Mouse (Mus musculus) adrenal gland, postnatal 14 days (tissue): Measurements from ENCODE around the gene Bcl7a. TPM values are rescaled to one million over a fixed set of nuclear protein-coding genes. Genes with fewer than 3 reads are reported as not detected.

Source experiments
- DNase-seq: peaks from one replicate; pipeline ENCODE4 v3.0.0; 2021; ENCODE audit warnings: mixed read lengths
- total RNA-seq: library from RNA; stranded (reverse); gene quantifications from 2 replicates; pipeline ENCODE4 v1.2.3, GENCODE M21; 2021

Gene Bcl7a
- total RNA-seq, 1 experiment from 2014 or later: 11.9 TPM

- peak; percentile 88 for DNase-seq
Measured at GRCm38 (mm10) chr5:123377120-123377955, 33.7 kb downstream of the Bcl7a start.

DNA sequence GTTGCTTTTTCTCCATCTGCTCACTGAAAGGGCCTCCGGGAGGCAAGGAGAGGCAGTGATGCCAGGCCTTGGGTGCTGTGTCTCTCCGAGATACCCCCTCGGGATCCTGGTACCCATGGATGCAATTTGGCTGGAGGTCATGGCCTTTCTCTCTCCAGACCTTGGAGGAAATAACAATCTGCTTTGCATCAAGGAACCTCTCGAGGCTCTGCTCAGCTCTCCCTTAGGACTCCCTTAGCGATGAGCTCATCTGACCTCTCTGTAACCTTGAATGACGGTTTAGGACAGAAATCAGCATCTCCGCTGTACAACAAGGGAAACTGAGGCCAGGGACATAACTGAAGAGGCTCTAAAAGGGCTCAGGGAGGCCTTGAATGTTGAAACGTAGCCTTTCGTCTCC, 35.1 kb downstream of the Bcl7a start:
- DNase-seq: no peak

DNA sequence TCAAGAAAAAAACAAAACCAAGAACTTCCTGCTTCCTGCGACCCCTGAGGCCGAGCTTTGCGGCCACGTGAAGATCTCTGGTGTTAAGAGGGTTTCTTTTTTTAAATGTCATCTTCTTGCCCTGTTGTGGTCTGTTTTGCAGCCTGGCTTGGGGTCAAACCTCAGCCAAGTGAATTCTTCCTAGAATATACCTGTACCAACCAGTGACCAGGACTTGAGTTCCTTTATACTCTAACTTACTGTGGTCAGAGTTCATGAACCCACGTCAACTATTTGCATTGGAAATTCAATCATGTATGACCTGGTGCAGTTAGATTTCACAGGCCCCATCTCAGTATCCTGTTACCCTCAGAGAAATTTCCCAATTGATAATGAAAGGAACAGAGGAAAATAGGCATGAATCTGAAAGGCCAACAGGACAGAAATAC, 35.9 kb downstream of the Bcl7a start:
- no peak for DNase-seq

DNA sequence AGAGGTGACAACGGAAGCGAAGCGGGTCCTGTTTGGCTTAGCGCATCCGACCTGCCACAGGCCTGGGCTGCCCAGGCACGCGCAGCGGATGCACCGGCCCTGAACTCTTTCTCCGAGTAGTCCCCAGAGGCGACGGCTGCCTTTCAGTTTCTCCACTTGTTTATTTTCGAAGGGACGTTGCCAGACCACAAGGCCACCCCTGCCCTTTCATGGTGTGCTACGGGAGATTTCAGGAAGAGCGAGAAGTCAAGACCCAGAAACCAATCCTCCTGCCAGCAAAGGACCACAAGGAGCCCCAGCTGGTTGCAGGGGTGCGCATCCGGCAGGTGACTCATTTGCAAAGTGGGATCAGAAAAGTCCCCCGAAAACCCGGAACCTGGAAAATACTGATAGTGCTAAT, 38.3 kb downstream of the Bcl7a start:
- DNase-seq: peak; percentile 76

- no peak for DNase-seq
Measured at GRCm38 (mm10) chr5:123382686-123383085, 39.1 kb downstream of the Bcl7a start.

DNA sequence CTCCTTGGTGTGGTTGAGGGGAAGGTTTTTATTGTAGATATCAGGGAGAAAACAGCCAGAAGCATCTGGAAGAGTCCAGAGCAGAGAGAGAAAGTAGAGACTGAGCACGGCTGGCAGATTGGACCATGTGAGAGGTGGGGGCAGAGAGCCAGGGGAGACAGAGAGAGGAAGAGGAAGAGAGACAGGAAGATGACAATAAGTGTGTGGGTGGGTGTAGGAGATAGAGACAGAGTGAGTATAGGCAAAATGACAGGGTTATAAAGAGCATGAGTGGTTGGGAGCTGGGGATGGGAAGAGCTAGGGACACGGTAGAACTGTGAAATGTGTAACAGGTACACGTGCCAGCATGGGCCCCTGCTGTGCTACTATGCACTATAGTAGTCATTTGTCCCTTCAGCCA, 44.8 kb downstream of the Bcl7a start:
- DNase-seq: no peak

GRCm38 (mm10) chr5:123390536-123391441, 47.2 kb downstream of the Bcl7a start:
- no peak for DNase-seq

DNA sequence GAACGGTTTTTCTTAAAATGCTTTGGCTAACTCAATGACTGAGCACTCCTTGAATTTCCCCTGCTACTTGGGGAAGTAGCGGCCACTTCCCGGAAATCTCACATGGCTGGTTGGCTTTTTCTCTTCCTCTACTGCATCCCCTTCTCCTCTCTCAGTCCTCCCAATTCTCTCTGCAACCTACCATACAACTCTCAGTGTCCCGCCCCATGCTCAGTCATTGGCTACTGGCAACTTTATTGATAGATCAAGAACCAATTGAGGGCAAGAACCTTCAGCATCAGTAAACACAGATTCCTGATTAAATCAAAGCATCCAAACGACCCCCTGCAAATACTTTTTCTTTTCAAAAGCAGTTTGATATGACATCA, 47.8 kb downstream of the Bcl7a start:
- peak; percentile 66 for DNase-seq

GRCm38 (mm10) chr5:123393786-123394302, 50.2 kb downstream of the Bcl7a start:
- DNase-seq: no peak

- peak; percentile 98 for DNase-seq
Measured at GRCm38 (mm10) chr5:123394303-123394956, 50.8 kb downstream of the Bcl7a start, which contains the start of gene Mlxip. TSS of gene Mlxip (plus strand) at chr5:123394798.

- DNase-seq: peak; percentile 46
Measured at GRCm38 (mm10) chr5:123394957-123395881, 51.6 kb downstream of the Bcl7a start.

GRCm38 (mm10) chr5:123396901-123397464, 53.3 kb downstream of the Bcl7a start:
- no peak for DNase-seq

DNA sequence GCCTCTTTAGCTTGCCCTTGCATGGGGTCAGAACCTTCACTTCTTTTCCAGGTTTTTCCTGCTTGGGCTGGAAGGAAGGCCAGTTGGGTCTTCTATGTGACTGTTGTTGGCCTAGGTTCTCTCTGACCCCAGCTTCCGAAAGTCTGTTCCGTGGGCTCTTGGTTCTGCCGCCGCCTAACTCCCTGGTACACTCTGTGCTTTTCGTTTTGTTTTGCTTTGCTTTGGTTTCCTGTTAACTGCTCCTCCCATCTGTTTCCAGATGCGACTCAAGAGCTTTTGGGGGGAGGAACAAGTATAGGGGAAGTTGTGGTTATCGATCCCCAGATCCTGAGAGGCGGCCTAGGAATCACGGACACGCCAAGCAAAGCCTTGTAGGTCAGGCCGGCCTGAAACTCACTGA, 54.2 kb downstream of the Bcl7a start:
- peak; percentile 29 for DNase-seq

- no peak for DNase-seq
Measured at GRCm38 (mm10) chr5:123398856-123399498, 55.3 kb downstream of the Bcl7a start.

DNA sequence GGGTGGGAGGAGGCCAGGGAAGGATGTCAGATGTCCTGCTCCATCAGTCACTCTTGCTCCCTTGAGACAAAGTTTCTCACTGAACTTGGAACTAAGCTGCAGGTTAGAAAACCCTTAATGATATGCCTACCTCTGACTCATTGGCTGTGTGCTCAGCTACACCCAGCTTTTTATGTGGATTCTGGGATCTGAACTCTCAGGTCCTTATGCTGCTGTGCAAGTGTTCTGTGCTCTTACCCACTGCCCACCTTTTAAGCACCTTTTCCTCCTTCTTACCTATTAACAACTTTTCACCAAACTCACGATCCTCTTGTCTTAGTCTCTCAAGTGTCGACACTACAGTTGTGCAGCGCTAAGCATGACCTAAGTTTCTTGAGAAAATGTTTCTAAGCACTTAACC, 60.8 kb downstream of the Bcl7a start:
- no peak for DNase-seq

DNA sequence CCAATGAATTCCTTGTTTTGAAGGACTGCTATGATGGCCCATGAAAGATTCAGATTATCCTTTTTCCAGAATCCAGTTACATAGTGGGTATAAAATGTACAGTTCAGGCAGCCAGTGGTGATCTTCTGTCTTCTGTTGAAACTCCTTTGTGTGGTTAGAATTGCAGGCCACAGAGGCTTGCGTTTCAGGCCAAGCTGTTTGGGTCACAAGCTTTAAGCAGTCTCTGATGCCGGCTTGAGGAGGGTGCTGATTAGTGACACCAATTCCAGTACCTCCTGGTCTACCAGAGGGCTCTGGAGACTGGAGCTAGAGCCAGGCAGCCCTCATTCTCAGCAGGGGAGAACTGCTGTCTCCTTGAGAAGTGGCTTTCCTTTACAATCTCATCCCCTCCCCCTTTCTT, 63.3 kb downstream of the Bcl7a start:
- no peak for DNase-seq

DNA sequence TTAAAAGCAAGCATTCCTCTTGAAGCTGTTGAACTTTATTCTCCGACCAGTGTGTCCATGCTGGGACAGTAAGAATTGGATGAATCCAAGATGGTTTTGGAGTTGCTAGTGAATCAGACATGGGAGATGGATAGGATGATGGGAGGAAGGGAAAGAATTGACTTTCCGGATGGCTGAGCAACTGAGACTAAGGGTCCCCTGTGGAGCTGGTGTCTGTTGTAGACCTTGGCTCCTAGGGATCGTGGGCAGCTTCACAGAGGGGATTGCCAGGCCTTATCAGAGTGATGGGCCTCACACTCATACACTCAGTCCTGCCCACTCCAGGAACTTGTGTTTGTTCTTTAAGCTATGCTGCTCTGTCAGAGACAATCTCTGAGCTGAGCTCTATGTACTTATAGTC, 64.5 kb downstream of the Bcl7a start:
- no peak for DNase-seq

GRCm38 (mm10) chr5:123412193-123412592, 68.6 kb downstream of the Bcl7a start:
- no peak for DNase-seq

DNA sequence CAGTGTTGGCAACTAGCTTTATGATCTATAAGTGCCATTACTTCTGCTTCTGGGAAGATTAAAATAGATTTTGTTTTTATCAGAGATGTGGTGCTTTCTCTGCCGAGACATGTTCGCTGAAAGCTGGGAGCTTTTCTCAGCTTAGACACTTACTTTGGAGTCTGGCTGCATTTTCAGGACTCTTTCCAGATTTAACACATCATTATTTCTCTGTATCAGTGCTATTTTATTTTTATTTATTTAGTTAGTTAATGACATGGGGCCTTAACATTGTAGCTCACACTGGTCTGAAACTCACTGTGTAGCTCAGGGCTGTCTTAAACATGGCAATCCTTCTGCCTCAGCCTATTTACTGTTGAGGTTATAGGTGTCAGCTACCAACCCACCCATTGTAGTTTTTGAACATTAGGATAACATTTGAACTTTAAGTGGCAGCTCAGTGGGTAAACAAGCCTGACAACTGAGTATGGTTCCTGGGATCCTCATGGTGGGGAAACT, 70.3 kb downstream of the Bcl7a start:
- no peak for DNase-seq

DNA sequence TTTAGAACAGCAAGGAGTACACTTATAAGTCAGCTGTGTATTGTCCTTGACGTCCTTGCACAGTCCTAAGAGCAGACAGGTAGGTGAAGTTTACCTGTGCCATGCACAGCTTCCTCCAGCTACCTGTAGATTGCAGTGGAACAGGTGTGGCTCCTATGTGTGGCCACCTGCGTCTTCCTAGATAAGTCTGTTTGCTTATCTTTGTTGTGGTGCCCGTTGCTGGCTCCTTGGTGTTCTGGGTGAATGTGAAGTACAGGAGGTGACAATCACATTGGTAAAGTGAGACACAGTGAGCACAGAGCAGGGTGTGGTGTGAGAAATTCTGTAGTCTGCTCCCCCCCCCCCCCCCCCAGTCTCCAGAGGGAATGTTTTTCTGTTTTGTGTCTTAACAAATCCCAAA, 72.5 kb downstream of the Bcl7a start:
- DNase-seq: no peak
